Mouse (Mus musculus) kidney, adult 18-20 months (tissue): ENCODE measurements around the gene Hes5.

Source experiments
- DNase-seq: peaks from one replicate; pipeline ENCODE4 v3.0.0; 2021

Gene Hes5

GRCm38 (mm10) chr4:154942632-154943322, 17.9 kb upstream of the Hes5 start:
- no peak for DNase-seq

DNA sequence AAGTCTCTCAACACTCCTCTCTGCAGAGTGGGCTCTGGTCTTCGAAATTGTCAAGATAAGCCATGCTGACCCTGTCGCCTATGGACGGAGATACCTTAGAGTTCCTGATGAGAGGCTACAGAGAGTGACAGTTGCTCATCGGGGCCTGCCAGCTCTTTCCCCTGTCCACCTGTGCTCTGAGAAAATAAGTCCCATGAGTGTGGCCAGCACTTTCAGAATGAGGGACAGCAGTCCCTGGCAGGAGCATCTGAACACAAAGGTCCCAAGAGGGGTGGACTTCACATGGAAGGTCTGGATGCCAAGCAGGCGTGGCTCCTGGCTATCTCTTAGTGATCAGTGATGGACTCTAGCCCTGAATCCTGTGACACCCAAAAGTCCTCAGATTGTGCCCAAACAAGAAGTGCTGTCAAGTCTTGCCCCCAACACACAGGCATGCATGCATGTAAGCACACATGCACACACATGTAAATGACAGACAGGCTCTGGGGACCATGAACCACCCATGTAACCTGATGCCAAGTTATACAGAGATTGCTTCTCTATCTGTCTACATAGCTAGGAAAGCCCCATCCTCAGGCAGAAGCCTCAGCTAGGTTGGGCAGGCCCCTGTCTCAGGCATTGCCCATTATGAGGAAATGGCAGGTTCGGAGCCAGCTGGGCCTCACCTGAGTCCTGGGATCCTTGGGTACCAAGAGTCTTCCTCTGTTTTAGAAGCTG, 17.2 kb upstream of the Hes5 start:
- no peak for DNase-seq

- peak; percentile 75 for DNase-seq
Observed at GRCm38 (mm10) chr4:154944121-154944590, 16.6 kb upstream of the Hes5 start.

- DNase-seq = peak; percentile 81
Observed at GRCm38 (mm10) chr4:154946319-154946718, 14.4 kb upstream of the Hes5 start.

DNA sequence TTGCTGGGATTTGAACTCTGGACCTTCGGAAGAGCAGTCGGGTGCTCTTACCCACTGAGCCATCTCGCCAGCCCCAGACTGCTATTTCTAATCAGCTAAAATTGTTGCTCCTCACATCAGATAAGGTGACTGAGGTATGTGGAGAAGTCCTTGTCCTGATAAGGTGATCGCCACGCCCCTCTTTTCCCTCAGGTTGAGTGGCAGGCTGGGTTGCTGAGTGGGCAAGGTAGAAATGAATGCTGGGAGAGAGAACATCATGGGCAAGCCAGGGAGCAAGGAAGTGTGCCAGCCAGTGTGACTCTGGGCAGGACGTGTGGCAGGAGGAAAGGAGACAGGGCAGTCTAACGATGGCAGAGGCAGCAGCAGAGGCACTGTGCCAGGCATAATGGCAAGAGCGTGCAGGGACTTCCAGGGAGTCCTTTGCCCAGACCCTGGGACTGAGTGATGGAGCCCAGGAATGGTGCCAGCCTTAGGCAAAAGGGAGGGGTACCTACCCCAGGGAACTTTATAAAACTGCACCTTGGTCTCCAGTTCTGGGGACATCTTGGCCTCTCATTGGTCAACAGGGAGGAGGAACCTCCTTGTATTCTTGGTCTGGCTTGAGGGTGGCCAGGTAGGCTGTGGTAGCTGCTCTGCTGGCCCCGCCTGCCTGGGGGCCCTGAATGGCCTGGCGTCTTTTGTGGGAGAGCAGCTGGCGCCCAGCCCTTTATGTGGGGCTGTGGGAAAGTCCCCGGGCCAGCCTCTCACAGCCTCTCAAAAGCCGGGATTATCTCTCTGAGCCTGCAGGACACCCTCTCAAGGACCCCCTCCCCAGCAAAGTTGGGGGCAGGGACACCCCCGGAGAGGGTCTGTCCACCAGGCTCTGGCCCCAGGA, 12.4 kb upstream of the Hes5 start:
- no peak for DNase-seq

DNA sequence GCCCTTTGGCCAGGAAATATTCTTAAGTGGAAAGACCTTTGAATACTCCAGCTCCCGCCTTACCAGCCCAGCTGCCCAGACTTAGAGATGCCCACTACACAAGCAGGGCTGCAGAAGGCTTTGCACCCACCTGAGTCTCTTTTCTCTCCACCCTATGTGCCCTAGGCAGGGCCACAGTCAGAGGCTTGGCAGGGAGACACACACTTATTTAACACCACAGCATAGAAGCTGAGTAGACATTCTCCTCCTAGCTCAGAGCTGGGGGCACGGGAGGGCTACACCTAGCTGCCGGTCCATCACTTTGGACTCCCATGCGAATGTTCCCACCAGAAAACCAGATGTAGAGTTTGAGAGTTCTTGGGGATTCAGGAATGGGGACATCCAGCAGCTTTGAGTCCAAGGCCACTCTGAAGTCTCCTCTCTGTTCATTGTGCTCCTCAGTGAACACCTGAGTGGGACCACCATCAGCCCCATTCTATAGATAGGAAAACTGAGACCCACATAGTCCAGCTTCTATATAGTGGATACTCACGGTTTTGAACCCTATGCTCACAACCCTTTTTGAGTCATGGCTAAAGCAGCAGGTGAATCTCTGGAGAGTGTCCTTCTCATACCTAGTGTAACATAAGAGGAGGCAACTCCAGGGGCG, 11.7 kb upstream of the Hes5 start:
- no peak for DNase-seq

GRCm38 (mm10) chr4:154949589-154949982, 11.1 kb upstream of the Hes5 start:
- DNase-seq = no peak

GRCm38 (mm10) chr4:154952461-154953241, 8.1 kb upstream of the Hes5 start:
- no peak for DNase-seq

- no peak for DNase-seq
Observed at GRCm38 (mm10) chr4:154956604-154957003, 4.1 kb upstream of the Hes5 start.

- no peak for DNase-seq
Observed at GRCm38 (mm10) chr4:154957289-154957993, 3.3 kb upstream of the Hes5 start.

DNA sequence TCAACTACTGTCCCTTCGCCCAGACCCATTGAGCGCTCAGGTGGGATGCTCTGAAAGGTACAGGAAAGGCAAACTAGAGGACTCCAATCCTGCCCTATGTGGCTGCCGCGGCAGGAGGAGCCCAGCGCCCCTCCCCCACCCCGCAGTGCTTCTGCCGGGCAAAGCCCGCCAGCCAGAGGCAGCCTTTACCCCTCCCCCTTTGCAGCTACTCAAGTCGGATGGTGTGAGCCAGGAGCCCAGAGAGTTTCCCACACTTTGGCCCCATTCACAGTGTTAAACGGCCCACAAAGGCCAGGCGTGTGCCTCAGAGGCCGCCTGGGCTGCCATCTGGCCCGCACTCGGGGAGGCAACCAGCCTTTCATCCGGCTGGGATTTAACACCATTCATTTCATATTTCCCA, 2.6 kb upstream of the Hes5 start:
- DNase-seq = no peak

DNA sequence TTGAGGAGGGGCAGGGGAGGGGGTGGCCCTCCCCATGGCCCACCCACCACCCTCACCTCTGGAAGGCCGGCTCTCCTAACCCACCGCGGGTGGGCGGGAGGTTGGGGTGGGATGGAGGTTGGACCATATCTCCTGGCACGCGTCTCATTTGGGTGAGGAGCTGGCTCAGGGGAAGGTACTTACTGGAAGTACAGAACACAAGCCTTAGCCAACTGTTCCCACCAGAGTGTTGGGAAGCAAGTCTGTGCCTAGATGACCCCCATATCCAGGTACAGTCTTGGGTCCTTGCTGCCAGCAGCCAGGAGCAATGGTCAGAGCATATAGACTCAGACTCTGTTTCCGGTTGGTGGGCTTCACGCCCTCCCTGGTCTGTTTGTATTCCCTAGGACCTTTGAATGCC, 2.1 kb upstream of the Hes5 start:
- DNase-seq = no peak

DNA sequence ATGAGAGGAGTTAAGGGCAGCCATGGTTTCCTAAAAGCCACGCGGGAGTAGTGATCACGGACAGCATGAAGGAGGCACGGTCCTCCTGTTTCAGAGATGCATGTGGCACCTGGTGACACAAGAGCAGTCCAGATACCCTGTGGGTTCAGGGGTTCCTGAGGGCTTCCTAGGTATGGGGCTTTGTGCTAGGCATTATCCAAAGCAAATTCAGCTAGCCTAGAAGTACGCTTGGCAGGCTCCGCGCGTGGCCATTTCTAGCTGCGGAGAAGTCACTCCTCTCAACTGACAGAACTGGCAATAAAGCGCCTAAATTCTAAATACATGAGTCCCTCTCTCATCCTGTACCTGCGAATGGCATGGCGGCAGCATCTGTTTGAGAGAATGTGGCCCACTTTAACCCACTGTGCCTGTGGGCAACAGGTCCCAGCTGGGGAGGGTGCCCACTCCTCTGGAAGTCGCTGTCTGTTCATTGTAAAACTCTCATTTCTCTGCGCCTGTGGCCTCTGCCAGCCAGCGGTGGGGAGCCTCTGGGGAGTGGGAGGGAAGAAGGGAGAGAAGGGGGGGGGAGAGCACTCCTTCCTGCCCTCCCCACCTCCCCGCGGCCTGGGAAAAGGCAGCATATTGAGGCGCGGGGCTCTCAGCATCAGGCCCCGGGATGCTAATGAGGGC, 568 bp upstream of the Hes5 start:
- no peak for DNase-seq

DNA sequence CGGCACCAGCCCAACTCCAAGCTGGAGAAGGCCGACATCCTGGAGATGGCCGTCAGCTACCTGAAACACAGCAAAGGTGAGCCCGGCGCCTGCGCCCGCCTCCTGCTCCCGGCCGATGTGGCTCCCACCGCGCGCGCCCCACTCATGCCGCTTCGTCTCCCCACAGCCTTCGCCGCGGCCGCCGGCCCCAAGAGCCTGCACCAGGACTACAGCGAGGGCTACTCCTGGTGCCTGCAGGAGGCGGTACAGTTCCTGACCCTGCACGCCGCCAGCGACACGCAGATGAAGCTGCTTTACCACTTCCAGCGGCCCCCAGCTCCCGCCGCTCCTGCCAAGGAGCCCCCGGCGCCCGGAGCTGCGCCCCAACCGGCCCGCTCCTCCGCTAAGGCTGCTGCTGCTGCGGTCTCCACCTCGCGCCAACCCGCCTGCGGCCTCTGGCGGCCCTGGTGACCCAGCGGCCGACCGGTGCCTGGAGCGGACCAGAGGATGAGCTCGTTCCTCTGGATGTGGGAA, 559 bp downstream of the Hes5 start:
- DNase-seq = peak; percentile 47

- DNase-seq = no peak
Observed at GRCm38 (mm10) chr4:154961911-154962310, 1.2 kb downstream of the Hes5 start.

DNA sequence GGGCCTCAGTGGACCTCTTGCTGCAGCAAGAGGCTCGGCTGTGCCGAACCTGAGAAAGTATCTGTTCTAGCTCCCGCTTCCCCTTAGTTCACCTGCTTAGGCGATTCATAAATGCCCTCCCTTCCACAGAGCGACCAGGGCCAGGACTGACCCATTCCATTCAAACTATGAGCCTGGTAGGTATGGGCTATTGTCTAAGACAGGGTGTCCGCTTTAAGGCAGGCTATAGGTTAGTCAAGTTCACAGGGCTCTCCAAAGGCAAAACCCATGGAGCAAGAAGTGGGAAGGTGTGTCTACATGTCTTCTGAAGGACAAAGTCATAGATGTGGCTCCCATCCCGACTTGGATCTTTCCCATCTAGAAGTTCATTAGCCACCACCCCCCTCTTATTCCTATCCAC, 2.0 kb downstream of the Hes5 start:
- no peak for DNase-seq

GRCm38 (mm10) chr4:154963190-154963836, 2.6 kb downstream of the Hes5 start:
- DNase-seq = no peak

- peak; percentile 93 for DNase-seq
Observed at GRCm38 (mm10) chr4:154963901-154964580, 3.3 kb downstream of the Hes5 start, which contains the start of gene Pank4. Pank4 (plus strand) TSS chr4:154964123.

- peak; percentile 13 for DNase-seq
Observed at GRCm38 (mm10) chr4:154964581-154965235, 4.0 kb downstream of the Hes5 start.
